Mouse (Mus musculus): ENCODE data around the gene Wdr46.

Gene Wdr46

GRCm38 (mm10) chr17:33928251-33928947, 12.1 kb upstream of the Wdr46 start:
- DNase-seq (ENCODE audit: low spot score): no peak

- DNase-seq (ENCODE audit: low spot score): peak; percentile 93
These were observed 10.8 kb upstream of the Wdr46 start, which contains the start of gene Rgl2 for GRCm38 (mm10) chr17:33929371-33930279. Rgl2 (plus strand) TSS chr17:33929543.

- no peak for DNase-seq (ENCODE audit: low spot score)
These were observed 9.9 kb upstream of the Wdr46 start for GRCm38 (mm10) chr17:33930280-33931158.

GRCm38 (mm10) chr17:33931159-33931866, 9.1 kb upstream of the Wdr46 start:
- DNase-seq (ENCODE audit: low spot score): no peak

- no peak for DNase-seq (ENCODE audit: low spot score)
These were observed 8.5 kb upstream of the Wdr46 start for GRCm38 (mm10) chr17:33931947-33932346.

- no peak for DNase-seq (ENCODE audit: low spot score)
These were observed 8.0 kb upstream of the Wdr46 start for GRCm38 (mm10) chr17:33932448-33932847.

GRCm38 (mm10) chr17:33932970-33933369, 7.5 kb upstream of the Wdr46 start:
- no peak for DNase-seq (ENCODE audit: low spot score)

- no peak for DNase-seq (ENCODE audit: low spot score)
These were observed 4.9 kb upstream of the Wdr46 start for GRCm38 (mm10) chr17:33935422-33936055.

GRCm38 (mm10) chr17:33936993-33937392, 3.5 kb upstream of the Wdr46 start:
- no peak for DNase-seq (ENCODE audit: low spot score)

- no peak for DNase-seq (ENCODE audit: low spot score)
These were observed 1.7 kb upstream of the Wdr46 start for GRCm38 (mm10) chr17:33938783-33939182.

- no peak for DNase-seq (ENCODE audit: low spot score)
These were observed 521 bp downstream of the Wdr46 start for GRCm38 (mm10) chr17:33940981-33941380.

- DNase-seq (ENCODE audit: low spot score): no peak
These were observed 921 bp downstream of the Wdr46 start for GRCm38 (mm10) chr17:33941381-33941780.

- no peak for DNase-seq (ENCODE audit: low spot score)
These were observed 3.0 kb downstream of the Wdr46 start for GRCm38 (mm10) chr17:33943454-33943853.

- DNase-seq (ENCODE audit: low spot score): no peak
These were observed 7.1 kb downstream of the Wdr46 start for GRCm38 (mm10) chr17:33947430-33948089.

GRCm38 (mm10) chr17:33948090-33948904, 7.8 kb downstream of the Wdr46 start:
- DNase-seq (ENCODE audit: low spot score): no peak

GRCm38 (mm10) chr17:33948905-33949537, 8.6 kb downstream of the Wdr46 start:
- DNase-seq (ENCODE audit: low spot score): no peak

- DNase-seq (ENCODE audit: low spot score): no peak
These were observed 9.7 kb downstream of the Wdr46 start for GRCm38 (mm10) chr17:33950131-33950625.

GRCm38 (mm10) chr17:33951021-33951946, 10.8 kb downstream of the Wdr46 start, which contains the start of gene B3galt4:
B3galt4 (minus strand) TSS chr17:33951488.
- peak; percentile 82 for DNase-seq (ENCODE audit: low spot score)

Measured in testis, postnatal 14 days (tissue).